Mouse (Mus musculus) heart, postnatal 10 days (tissue): ENCODE measurements around the gene Satb2. TPM values are rescaled to one million over a fixed set of nuclear protein-coding genes. Genes with fewer than 3 reads are reported as not detected.
"Not testable (repeated sequence)": the region's sequence is repeated elsewhere in the genome, so short reads cannot be mapped to it uniquely, and the experiment has no call there.

ENCODE experiments used
- DNase-seq, 2 experiments: peaks; one replicate each; pipeline ENCODE4 v3.0.0; 2021
- intact Hi-C: fragments of 180-260 bp; cut with DNase I; formaldehyde crosslinking; loops from one replicate; pipeline ENCODE4 v1.15.1; 2025
- total RNA-seq, 2 experiments: library from RNA; stranded (reverse); gene quantifications; 2 replicates each; pipeline ENCODE4 v1.2.3; 2021

Satb2 gene
- total RNA-seq, 2 experiments from 2014 or later = 0.52 to 0.74 TPM

DNA sequence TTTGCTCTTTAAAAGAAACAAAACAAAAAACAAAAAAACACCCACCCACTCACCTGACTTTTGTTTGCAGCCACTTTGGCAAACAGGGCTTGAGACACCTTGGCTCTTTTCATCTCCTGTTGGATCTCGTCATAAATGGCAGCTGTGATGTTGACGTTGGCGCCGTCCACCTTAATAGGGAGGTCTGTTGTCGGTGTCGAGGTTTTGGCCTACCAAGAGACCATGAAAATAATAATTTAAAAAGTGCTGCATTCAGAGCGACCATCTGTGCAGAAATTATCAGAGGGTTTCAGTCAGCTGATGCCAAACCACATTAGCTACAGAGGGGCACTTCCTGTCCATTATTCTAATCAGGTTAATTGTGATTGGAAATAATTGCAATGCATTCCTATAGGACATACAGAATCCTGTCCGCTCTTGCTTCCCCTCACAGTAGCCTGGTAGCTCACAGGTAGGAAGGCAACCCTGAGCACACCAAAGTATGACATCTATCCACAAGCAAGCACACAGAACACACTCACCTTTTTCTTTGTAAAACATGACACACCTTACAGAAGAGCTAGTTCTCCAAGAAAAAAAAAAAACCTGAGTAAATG lies 132.8 kb downstream of the Satb2 start:
- no peak for DNase-seq
- intact Hi-C loops = no loop called here

GRCm38 (mm10) chr1:56844551-56845330 lies 133.7 kb downstream of the Satb2 start:
- intact Hi-C loops = no loop called here
- DNase-seq = no peak

GRCm38 (mm10) chr1:56838901-56839300 lies 139.5 kb downstream of the Satb2 start:
- intact Hi-C loops = no loop called here

GRCm38 (mm10) chr1:56833984-56834900 lies 144.2 kb downstream of the Satb2 start:
- DNase-seq = no peak
- intact Hi-C loops = no loop called here

More at GRCm38 (mm10) chr1:56838901-56839300, 139.5 kb downstream of the Satb2 start:
- peak in 1 of 2 experiments; percentile 12 for DNase-seq

GRCm38 (mm10) chr1:56833307-56833706 lies 145.1 kb downstream of the Satb2 start:
- no peak for DNase-seq
- intact Hi-C loops = no loop called here

DNA sequence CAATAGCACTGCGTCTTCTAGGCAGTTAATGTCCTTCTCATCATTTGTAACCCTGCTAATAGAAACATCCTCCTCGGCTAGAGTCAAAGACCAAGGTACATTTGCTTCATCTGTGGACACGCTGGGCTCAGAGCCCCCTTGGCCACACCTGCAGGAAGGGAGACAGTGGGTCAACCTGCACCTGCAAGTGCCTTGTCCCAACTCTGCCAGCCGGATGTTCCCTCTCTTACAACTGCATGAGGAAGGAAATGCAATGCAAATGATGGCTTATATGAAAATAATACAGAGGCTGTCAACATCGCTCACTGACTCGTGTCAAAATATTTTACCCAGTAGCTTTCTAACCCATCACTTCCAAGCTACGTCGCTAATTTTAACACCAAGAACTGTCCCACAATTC lies 145.7 kb downstream of the Satb2 start:
- DNase-seq = no peak
- intact Hi-C loops = no loop called here

GRCm38 (mm10) chr1:56822735-56823134 lies 155.7 kb downstream of the Satb2 start:
- intact Hi-C loops = no loop called here
- no peak for DNase-seq

GRCm38 (mm10) chr1:56822025-56822424 lies 156.4 kb downstream of the Satb2 start:
- DNase-seq = no peak
- intact Hi-C loops = no loop called here

DNA sequence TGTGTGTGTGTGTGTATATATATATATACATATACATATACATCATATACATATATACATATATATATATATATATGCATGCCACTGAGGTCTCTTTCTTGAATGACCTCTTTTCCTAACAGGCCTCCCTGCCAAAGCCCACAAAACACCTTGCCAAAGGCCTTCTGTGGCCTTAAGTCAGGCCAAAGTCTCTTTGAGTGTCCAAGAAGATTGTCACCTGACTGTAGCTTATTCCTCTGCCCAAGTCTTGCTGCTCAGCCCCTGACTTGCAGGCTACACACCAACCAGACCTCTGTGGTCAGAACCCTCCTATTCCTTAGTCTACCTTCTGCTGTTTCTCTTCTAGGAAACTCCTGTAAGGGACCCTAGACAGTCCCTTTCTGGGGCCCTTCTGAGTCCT lies 164.9 kb downstream of the Satb2 start:
- intact Hi-C loops = no loop called here

GRCm38 (mm10) chr1:56812961-56813360 lies 165.5 kb downstream of the Satb2 start:
- intact Hi-C loops = no loop called here
- no peak for DNase-seq

More for the DNA sequence above, 164.9 kb downstream of the Satb2 start:
- DNase-seq = no peak

DNA sequence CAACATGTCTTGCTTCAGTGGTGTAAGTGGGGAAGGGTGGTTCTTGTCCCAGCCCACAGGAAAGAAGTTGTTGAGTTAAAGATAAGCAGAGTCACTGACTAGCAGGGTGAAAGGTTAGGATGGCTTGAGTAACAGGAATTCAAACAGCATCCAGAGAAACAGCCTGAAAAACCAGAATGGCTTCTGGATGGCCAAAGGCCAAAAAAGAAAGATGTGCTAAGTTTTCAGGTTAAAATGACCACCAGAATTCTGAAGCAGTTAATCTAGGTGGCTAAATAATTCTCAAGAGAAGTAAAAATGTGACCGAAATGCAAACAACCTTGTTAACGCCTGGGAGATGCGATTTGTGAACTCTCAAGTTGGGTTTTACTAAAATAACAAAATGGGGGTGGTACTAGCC lies 167.0 kb downstream of the Satb2 start:
- no peak for DNase-seq
- intact Hi-C loops = no loop called here

DNA sequence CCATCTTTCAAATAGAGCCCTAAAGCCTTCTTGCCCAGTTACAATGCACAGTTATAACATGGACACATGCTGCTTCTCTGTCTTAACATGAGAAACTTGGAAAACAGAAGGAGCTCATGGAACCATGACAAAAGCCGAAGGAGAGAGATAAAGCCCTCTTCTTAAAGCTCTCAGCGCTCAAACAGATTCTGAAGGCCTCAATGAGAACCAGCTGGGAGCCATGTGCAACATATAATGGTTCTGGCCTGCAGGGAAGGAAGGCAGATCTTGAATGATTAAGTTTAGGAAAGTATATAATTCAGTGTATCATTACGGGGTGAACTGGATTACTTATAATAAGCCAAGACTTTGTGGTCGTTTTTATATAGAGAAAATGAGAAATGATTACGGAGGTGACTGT lies 172.4 kb downstream of the Satb2 start:
- DNase-seq = no peak
- intact Hi-C loops = no loop called here

- intact Hi-C loops = no loop called here
- DNase-seq = no peak
Measured at GRCm38 (mm10) chr1:56800611-56801010, 177.8 kb downstream of the Satb2 start.

DNA sequence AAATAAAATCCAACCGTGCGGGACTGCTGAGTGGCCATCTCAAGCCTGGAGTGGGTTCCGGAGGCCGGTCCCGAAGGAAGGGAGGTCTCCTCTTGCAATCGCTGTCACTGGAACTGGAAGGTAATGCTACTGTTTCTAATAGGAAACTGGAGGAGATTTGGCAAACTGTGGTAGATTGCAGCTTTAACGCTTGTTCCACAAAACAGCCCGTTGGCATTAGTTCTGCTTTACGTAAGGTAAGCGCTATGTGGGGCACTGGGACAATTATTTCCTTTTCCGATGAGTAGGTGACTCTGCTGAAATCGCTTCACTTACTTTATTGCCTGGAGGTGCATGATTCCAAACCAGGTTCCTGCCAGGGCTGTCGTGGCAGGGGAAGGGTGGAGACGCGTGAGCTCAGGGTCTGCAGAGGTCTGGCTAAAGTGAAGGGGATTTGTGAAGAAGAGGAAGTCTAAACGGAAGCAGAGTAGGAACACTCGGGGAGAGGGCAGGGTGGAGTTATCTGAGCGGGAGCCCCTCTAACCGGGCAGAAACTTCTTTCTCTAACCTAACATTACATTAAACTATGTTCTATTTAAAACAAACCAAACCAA lies 183.3 kb downstream of the Satb2 start:
- intact Hi-C loops = no loop called here
- DNase-seq = no peak

DNA sequence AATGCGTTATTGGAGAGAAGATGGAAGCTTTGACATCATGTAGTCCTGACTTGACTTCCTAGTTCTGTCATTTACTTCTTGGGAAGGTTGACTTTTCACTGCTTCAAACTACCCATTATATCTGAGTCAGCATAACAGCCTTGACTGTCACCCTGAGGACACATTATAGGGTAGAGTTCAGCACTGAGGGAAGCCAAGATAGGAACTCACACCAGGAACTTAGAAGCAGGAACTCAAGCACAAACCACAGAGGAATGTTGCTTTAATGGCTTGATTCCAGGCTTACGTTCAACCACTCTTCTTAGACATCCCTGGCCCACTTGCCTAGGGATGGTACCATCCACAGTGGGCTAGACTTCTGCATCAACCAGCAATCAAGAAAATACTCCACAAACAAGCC lies 188.8 kb downstream of the Satb2 start:
- intact Hi-C loops = no loop called here
- DNase-seq = no peak

GRCm38 (mm10) chr1:56782139-56782538 lies 196.3 kb downstream of the Satb2 start:
- intact Hi-C loops, DNase-seq: not testable (repeated sequence)

- no peak for DNase-seq
- intact Hi-C loops = no loop called here
Measured at GRCm38 (mm10) chr1:56764205-56764604, 214.2 kb downstream of the Satb2 start.

- DNase-seq = no peak
- intact Hi-C loops = no loop called here
Measured at GRCm38 (mm10) chr1:56761512-56761911, 216.9 kb downstream of the Satb2 start.

- no peak for DNase-seq
Measured at GRCm38 (mm10) chr1:56753283-56753682, 225.2 kb downstream of the Satb2 start.

DNA sequence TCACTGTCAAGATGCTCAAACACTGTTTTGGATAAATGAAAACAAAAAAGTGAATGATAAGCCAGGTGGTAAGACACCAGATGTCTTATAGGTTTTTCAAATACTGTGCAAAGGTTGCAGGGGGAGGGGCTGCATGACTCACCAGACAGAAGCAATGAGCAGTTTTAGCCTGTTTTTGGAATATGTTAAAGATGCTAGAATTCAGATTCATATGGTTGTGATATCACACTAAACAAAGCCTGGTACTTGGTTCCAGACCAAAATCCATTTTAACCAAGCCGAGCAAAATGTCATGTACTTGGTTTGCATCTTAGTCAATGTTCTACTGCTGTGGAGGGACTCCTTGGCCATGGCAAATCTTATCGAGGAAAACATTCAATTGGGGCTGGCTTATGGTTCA lies 227.8 kb downstream of the Satb2 start:
- intact Hi-C loops = no loop called here

More at GRCm38 (mm10) chr1:56753283-56753682, 225.2 kb downstream of the Satb2 start:
- intact Hi-C loops = no loop called here

More for the DNA sequence above, 227.8 kb downstream of the Satb2 start:
- DNase-seq = no peak
